Mouse (Mus musculus): ENCODE data around the gene Spn. TPM values are rescaled to one million over a fixed set of nuclear protein-coding genes. Genes with fewer than 3 reads are reported as not detected.

Spn gene
- polyA plus RNA-seq, 1 experiment from 2014 or later: 0.23 TPM

DNA sequence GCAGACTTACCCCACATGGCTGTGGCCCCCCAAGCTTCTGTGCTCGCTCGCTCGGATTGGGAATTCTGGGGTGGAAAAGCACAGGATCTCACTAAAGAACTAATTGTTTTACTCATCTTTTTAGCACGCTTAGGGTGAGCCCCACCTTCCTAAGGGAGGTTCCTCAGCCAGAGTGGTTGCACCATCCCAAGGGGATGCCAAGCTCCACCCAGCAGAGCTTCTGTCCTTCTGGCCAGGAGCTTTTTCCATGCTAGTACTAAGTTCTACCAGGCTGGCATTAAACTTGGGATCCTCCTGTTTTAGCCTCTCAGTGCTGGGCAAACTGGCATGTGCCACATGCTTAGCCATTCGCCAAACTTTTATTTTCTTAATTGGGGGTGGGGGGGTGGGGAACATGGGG is 24.9 kb upstream of the Spn start:
- no peak overlapping the region for H3K4me2 ChIP-seq
- H3K9me3 ChIP-seq: no peaks in the 10 kb centered on the region
- no peaks in the 10 kb centered on the region for H3K27me3 ChIP-seq
- no peak for ATAC-seq (ENCODE audit: low FRiP score)
- no peak overlapping the region for H3K27ac ChIP-seq
- H3K9ac ChIP-seq: no peak overlapping the region
- no peaks in the 10 kb centered on the region for H3K36me3 ChIP-seq (replicated peaks)
- H3K4me1 ChIP-seq: no peaks in the 10 kb centered on the region
- 82% methylated on average over 5 of the region's 5 CpGs for WGBS
- no peak overlapping the region for H3K4me3 ChIP-seq (replicated peaks)

DNA sequence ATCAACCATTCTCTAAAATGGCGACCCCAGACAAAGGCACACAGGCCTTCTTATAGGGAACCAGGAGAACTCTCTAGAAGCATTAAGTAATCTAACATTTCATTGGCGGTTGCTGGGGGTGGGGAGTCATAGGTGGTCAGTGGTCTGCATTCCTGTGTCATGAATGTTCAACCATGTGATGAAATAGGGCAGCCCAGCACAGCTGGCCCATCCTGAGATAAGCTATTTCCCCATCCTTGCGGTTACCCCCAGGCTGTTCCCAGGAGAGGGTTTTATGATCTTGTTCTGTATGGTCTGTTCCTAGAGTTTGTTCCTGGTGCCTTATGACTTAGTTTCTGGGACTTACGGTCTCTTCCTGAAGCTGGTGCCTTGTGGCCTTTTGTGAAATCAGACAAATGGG is 19.9 kb upstream of the Spn start:
- 92% methylated on average over 4 of the region's 4 CpGs for WGBS
- no peaks in the 10 kb centered on the region for H3K36me3 ChIP-seq (replicated peaks)
- no peaks in the 10 kb centered on the region for H3K9me3 ChIP-seq
- no peaks in the 10 kb centered on the region for H3K4me1 ChIP-seq
- no peaks in the 10 kb centered on the region for H3K27me3 ChIP-seq
- no peak overlapping the region for H3K9ac ChIP-seq
- no peak overlapping the region for H3K4me3 ChIP-seq (replicated peaks)
- no peak overlapping the region for H3K27ac ChIP-seq
- no peak for ATAC-seq (ENCODE audit: low FRiP score)
- no peak overlapping the region for H3K4me2 ChIP-seq

DNA sequence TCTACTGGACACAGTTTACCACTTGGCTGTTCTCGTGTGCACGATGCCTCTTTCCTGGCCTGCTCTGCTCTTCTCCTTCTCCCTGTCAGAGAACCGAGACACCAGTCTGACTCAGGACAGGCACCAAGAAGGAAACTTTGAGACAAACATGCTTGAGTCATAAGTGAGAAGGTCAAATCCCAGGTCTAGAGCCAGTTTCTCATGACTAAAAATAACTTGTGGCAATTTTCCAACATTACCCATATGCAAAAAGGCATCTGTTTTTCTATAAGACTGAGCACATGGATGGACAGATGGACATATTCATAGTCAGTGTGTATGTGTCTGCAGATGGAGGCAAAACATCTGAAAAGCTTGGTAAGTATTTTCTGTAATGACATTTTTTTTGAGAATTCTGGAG is 15.9 kb upstream of the Spn start:
- no peaks in the 10 kb centered on the region for H3K36me3 ChIP-seq (replicated peaks)
- no peak overlapping the region for H3K9ac ChIP-seq
- no peak overlapping the region for H3K4me3 ChIP-seq (replicated peaks)
- no peaks in the 10 kb centered on the region for H3K9me3 ChIP-seq
- H3K4me1 ChIP-seq: no peaks in the 10 kb centered on the region
- ATAC-seq (ENCODE audit: low FRiP score): no peak
- H3K4me2 ChIP-seq: no peak overlapping the region
- H3K27ac ChIP-seq: no peak overlapping the region
- 91% methylated on average over 3 of the region's 3 CpGs for WGBS
- H3K27me3 ChIP-seq: no peaks in the 10 kb centered on the region

DNA sequence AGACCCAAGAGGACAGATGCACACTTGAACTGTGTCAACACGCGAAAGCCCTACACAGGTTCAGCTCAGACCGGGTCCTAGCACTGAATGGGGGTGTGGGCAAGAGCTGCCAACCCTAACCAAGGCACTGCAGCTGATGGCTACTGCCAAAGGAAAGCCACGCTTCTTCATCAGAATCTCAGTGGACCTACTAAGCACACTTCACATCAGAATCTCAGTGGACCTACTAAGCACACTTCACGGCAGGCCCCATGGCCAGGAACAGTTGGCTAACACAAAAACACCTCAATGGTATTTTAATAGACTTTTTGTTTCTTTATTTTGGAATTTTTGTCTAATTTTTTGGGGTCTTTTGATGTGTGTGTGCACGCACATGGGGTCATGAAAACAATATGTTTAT is 14.8 kb upstream of the Spn start:
- Histone ChIP-seq H3K9me3 (no peaks in the 10 kb centered on the region), H3K4me3 (replicated peaks) (no peak overlapping the region), H3K27ac (no peak overlapping the region), H3K9ac (no peak overlapping the region), H3K4me2 (no peak overlapping the region), H3K27me3 (no peaks in the 10 kb centered on the region), H3K4me1 (no peaks in the 10 kb centered on the region), H3K36me3 (replicated peaks) (no peaks in the 10 kb centered on the region)
- ATAC-seq (ENCODE audit: low FRiP score): no peak
- 92% methylated on average over 6 of the region's 6 CpGs for WGBS

DNA sequence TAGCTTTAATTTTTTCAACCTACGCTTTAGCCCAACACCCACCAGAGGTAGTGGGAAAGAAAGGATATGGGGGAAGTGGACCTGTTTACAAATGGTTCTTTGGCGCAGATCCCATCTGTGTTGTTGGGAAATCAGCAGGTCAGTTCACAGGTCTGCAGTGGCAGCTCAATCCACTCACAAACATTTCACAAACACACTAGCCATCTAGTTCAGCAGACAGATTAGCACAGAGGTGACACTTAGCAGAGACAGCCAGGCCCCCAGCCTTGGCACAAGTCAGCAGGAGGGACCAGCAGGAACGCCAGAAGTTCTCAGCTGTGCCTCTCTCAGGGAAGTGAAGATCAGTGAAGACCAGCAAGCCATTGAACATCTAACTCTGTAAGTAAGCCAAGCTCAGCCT is 10.3 kb upstream of the Spn start:
- H3K27ac ChIP-seq: no peak overlapping the region
- H3K4me3 ChIP-seq (replicated peaks): no peak overlapping the region
- no peaks in the 10 kb centered on the region for H3K36me3 ChIP-seq (replicated peaks)
- H3K4me2 ChIP-seq: no peak overlapping the region
- no peaks in the 10 kb centered on the region for H3K27me3 ChIP-seq
- ATAC-seq (ENCODE audit: low FRiP score): no peak
- H3K9ac ChIP-seq: no peak overlapping the region
- H3K4me1 ChIP-seq: no peaks in the 10 kb centered on the region
- 81% methylated on average over 3 of the region's 3 CpGs for WGBS
- H3K9me3 ChIP-seq: no peaks in the 10 kb centered on the region

DNA sequence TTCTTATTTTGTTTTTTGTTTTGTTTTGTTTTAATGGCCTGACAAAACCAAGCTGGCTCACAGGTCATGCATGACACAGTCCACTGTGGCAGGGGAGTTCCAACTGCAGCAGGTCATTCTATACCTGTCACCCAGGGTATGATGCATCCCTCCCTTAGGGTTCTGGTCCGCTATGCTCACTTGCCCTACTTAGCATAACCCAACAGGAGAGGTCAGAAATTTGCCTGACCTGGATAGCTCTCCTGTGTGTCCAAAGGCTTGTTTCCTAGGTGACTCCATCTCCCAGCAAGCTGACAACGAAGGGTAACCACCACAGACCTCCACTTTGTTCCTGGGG is 8.6 kb upstream of the Spn start:
- Histone ChIP-seq H3K36me3 (replicated peaks) (no peaks in the 10 kb centered on the region), H3K9ac (no peak overlapping the region), H3K9me3 (no peaks in the 10 kb centered on the region), H3K4me1 (no peaks in the 10 kb centered on the region), H3K4me2 (no peak overlapping the region), H3K27me3 (no peaks in the 10 kb centered on the region), H3K4me3 (replicated peaks) (no peak overlapping the region), H3K27ac (no peak overlapping the region)
- ATAC-seq (ENCODE audit: low FRiP score): no peak
- 61% methylated on average over 2 of the region's 2 CpGs for WGBS

DNA sequence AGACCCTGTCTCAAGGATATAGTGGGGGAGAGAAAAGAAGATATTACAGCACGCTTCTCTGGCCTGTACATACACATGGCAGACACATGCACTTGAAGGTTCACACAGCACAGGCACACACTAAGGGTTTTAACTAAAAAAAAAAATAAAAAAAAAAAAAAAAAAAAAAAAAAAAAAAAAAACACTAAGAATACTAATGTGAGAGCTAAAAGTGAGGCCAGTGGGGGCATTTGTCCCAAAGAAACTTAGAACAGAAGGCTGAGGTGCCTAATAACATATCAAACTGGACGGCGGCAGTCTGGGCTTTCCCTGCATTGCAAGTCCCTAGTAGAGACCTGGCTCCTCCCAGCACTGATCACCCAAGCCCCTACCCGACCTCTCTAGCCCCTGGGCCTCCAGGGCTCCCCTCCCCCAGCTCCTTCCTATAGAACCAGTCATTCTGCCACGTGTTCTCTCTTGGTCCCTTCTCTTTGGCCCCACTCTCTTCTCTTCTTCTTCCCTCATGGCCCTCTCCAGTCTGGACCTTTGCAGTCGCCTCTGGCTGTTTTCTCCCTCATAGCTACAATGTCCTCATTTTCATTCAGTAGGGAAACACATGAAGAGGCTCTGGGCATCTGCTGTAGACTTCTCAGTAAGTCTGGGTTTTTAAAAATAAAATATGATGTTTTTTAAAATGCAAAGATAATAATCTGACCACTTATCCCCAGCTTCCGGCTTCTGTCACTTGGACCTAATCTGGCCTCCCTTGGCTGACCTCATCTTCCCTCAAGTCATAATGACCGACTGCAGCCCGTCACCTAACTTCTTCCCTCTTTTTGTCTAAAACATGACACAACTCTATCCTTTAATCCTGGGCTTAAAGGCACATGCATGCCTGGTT is 8.0 kb upstream of the Spn start:
- no peaks in the 10 kb centered on the region for H3K27me3 ChIP-seq
- H3K4me3 ChIP-seq (replicated peaks): no peak overlapping the region
- no peak overlapping the region for H3K9ac ChIP-seq
- ATAC-seq (ENCODE audit: low FRiP score): no peak
- H3K4me2 ChIP-seq: no peak overlapping the region
- no peaks in the 10 kb centered on the region for H3K9me3 ChIP-seq
- no peaks in the 10 kb centered on the region for H3K4me1 ChIP-seq
- WGBS: 56% methylated on average over 9 of the region's 9 CpGs
- no peak overlapping the region for H3K27ac ChIP-seq
- no peaks in the 10 kb centered on the region for H3K36me3 ChIP-seq (replicated peaks)

DNA sequence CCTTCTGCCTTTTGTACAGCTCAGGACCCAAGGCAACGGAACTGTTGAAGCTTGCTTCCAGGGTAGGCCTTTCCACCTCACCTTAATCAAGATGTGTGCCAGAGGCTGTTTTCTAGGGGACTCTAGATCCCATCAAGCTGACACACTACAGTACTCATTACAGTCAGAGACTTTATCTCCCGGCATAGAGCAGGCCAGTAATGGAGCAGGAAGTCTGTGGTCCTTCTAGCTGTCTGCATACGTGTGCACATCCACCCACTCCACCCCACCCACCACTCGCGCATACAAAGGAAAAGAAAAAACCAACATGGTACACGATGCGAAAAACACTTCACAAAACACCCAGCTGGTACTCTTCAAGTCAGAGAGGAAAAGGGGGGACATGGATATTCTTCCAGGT is 6.8 kb upstream of the Spn start:
- no peak for ATAC-seq (ENCODE audit: low FRiP score)
- no peak overlapping the region for H3K4me2 ChIP-seq
- 94% methylated on average over 7 of the region's 7 CpGs for WGBS
- H3K27ac ChIP-seq: no peak overlapping the region
- no peaks in the 10 kb centered on the region for H3K36me3 ChIP-seq (replicated peaks)
- no peaks in the 10 kb centered on the region for H3K4me1 ChIP-seq
- H3K27me3 ChIP-seq: no peaks in the 10 kb centered on the region
- no peak overlapping the region for H3K4me3 ChIP-seq (replicated peaks)
- H3K9me3 ChIP-seq: no peaks in the 10 kb centered on the region
- no peak overlapping the region for H3K9ac ChIP-seq

DNA sequence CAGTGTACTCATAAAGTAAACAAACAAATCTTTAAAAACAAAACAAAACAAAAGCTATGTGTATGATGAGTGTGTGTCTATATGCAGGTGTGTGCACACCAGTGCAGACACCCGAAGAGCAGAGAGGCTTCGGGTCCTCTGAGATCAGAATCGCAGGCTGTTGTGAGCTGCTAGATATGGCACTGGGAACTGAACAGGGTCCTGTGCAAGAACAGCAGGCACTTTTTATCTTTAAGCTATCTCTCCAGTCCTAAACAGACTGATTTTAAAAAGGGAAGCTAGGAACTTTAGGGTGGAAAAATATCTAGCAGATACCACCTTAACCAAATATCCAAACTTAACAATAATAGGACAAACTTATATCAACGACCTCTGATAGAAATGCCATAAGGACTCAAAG is 5.0 kb upstream of the Spn start:
- H3K36me3 ChIP-seq (replicated peaks): no peaks in the 10 kb centered on the region
- H3K4me2 ChIP-seq: no peak overlapping the region
- no peak for ATAC-seq (ENCODE audit: low FRiP score)
- H3K9ac ChIP-seq: no peak overlapping the region
- H3K4me1 ChIP-seq: no peaks in the 10 kb centered on the region
- no peak overlapping the region for H3K4me3 ChIP-seq (replicated peaks)
- H3K27ac ChIP-seq: no peak overlapping the region
- WGBS: 86% methylated on average over 4 of the region's 4 CpGs
- no peaks in the 10 kb centered on the region for H3K27me3 ChIP-seq
- no peaks in the 10 kb centered on the region for H3K9me3 ChIP-seq

DNA sequence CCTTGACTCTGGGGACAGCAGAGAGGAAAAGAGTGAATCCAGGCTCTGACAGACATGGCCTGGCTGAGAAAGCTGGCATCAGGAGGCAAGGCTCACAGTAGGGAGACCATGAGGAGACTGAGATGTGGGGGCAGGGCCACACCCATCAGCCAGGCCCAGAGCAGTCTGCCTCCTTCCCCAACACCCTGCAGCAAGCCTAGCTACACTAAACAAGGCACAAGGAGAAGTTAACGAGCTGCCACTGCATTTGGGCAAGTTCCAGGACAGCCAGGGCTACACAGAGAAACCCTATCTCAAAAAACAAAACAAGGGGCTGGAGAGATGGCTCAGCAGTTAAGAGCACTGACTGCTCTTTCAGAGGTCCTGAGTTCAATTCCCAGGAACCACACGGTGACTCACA is 4.6 kb upstream of the Spn start:
- Histone ChIP-seq H3K27me3 (no peaks in the 10 kb centered on the region), H3K4me1 (no peaks in the 10 kb centered on the region), H3K27ac (no peak overlapping the region), H3K9ac (no peak overlapping the region), H3K4me2 (no peak overlapping the region), H3K36me3 (replicated peaks) (no peaks in the 10 kb centered on the region), H3K9me3 (no peaks in the 10 kb centered on the region), H3K4me3 (replicated peaks) (no peak overlapping the region)
- WGBS: 54% methylated on average over 2 of the region's 2 CpGs
- ATAC-seq (ENCODE audit: low FRiP score): no peak

DNA sequence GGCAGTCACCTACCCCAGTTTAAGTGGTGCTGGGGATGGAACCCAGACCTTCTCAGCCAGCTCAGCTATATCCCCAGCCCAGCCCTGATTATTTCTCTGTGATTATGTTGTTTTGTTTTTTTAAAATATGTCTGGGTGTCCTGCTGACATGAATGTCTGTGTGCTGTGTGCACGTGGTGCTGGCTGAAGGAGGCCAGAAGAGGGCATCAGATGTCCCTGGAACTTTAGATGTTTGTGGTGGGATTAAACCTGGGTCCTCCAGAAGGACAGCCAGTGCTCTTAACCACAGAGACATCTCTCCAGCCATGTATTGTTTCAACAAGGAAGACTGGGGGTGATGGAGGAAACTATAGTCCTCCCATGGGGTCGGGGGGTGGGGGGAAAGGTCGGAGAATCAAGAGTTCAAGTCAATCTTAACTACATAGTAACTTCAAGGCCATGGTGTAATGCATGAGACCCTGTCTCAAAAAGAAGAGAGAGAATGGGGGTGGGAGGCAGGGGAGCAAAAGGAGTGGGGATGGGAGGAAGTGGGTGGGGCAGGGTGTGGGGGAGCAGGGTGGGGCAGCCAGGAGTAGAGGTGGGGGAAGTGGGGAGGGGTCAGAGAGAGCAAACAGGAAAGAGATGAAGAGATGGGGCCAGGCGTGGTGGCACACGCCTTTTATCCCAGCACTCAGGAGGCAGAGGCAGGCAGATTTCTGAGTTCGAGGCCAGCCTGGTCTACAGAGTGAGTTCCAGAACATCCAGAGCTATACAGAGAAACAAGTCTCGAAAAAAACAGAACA is 3.2 kb upstream of the Spn start:
- Histone ChIP-seq H3K36me3 (replicated peaks) (no peaks in the 10 kb centered on the region), H3K27ac (no peak overlapping the region), H3K4me3 (replicated peaks) (no peak overlapping the region), H3K4me1 (no peaks in the 10 kb centered on the region), H3K9ac (no peak overlapping the region), H3K27me3 (no peaks in the 10 kb centered on the region), H3K4me2 (no peak overlapping the region), H3K9me3 (no peaks in the 10 kb centered on the region)
- 68% methylated on average over 7 of the region's 7 CpGs for WGBS
- no peak for ATAC-seq (ENCODE audit: low FRiP score)

DNA sequence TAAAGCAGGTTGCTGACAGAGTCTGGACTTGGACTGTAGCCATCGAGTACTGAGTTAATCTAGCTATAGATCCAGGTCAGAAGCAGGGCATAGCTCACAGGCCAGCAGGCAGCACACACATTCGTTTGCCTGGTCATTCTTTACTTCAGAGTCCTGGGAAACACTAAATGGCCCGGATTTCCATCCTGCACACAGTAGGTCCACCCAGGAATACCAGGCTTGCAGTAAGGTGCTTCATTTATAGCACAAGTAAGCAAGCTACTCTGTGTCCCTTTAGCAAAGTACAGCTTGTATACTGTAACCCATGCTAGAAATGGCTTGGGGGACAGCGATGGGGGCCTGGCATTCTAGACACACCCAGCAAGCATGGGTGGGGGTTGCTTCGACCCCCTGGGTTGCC is 1.9 kb upstream of the Spn start:
- Histone ChIP-seq H3K4me2 (no peak overlapping the region), H3K9ac (no peak overlapping the region), H3K4me3 (replicated peaks) (no peak overlapping the region), H3K27ac (no peak overlapping the region), H3K27me3 (no peaks in the 10 kb centered on the region), H3K4me1 (no peaks in the 10 kb centered on the region), H3K9me3 (no peaks in the 10 kb centered on the region), H3K36me3 (replicated peaks) (no peaks in the 10 kb centered on the region)
- 58% methylated on average over 5 of the region's 5 CpGs for WGBS
- ATAC-seq (ENCODE audit: low FRiP score): no peak

DNA sequence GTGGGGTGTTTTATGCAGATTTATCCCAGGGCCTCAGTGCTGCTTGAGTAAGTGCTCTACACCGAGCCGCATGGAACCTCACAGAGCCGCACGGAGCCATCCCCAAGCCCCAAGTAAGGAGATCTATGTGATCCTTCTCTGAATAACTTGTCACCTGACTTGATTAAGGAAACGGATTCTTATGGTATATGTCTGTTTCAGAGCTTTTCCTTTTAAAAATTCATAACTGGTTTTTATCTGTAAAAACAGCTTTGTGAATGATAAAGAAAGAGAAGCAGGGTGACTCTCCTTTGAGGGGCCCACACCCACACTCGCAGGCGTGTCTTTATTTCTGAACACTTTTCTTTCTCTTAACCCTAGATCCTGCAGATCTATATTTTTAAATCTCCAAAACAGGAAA is 1.5 kb upstream of the Spn start:
- WGBS: 94% methylated on average over 7 of the region's 7 CpGs
- H3K9ac ChIP-seq: no peak overlapping the region
- H3K4me1 ChIP-seq: no peaks in the 10 kb centered on the region
- H3K9me3 ChIP-seq: no peaks in the 10 kb centered on the region
- H3K27ac ChIP-seq: no peak overlapping the region
- no peak for ATAC-seq (ENCODE audit: low FRiP score)
- H3K36me3 ChIP-seq (replicated peaks): no peaks in the 10 kb centered on the region
- no peaks in the 10 kb centered on the region for H3K27me3 ChIP-seq
- no peak overlapping the region for H3K4me2 ChIP-seq
- H3K4me3 ChIP-seq (replicated peaks): no peak overlapping the region

Measured in forebrain, embryonic 12.5 days (tissue).